Mouse (Mus musculus) erythroblast, embryonic 14.5 days (primary cell): ENCODE measurements around the gene Thsd4.

Experiments used
- GATA1 ChIP-seq: IDR thresholded peaks from 2 replicates; pipeline ENCODE4 v1.6.1; 2012; ENCODE audit warnings: low read length, inconsistent platforms, mixed read lengths
- TAL1 ChIP-seq: IDR thresholded peaks from 3 replicates; pipeline ENCODE4 v1.6.1; 2012; ENCODE audit warnings: low read length, inconsistent platforms, mixed read lengths

- no peak for TF ChIP-seq GATA1
- TF ChIP-seq TAL1, result no peak
These were observed 496.9 kb downstream of the Thsd4 start for GRCm38 (mm10) chr9:60024971-60025370.
